Mouse (Mus musculus): ENCODE measurements around the gene Dcaf1.

GRCm38 (mm10) chr9:106821050-106821617 lies 540 bp upstream of the Dcaf1 start:
- no peak for TF ChIP-seq CTCF (IDR thresholded peaks at IDR 0.05; ENCODE audit: extremely low read depth, insufficient read depth, insufficient read length, insufficient replicate concordance)
- TF ChIP-seq POLR2A (IDR thresholded peaks at IDR 0.05; ENCODE audit: low read depth, low read length) = no peak
